Mouse (Mus musculus) brain, embryonic 14.5 days (tissue): ENCODE data around the gene Abcc12. TPM values are rescaled to one million over a fixed set of nuclear protein-coding genes. Genes with fewer than 3 reads are reported as not detected.

Experiments used
- DNase-seq: peaks from one replicate; pipeline ENCODE4 v3.0.0-alpha.2; 2011; ENCODE audit warnings: low read depth
- CTCF ChIP-seq: fragments of 200-500 bp; IDR thresholded peaks from 2 replicates; pipeline ENCODE4 v1.5.1; 2012; ENCODE audit warnings: inconsistent platforms, mild to moderate bottlenecking, moderate library complexity, borderline replicate concordance; ENCODE audit not compliant: insufficient read depth, insufficient read length; ENCODE audit errors: extremely low read depth
- POLR2A ChIP-seq: fragments of 200-500 bp; IDR thresholded peaks from 2 replicates; pipeline ENCODE4 v1.6.1; 2012; ENCODE audit warnings: mild to moderate bottlenecking, inconsistent platforms, borderline replicate concordance; ENCODE audit not compliant: poor library complexity, insufficient read depth, insufficient read length, severe bottlenecking; ENCODE audit errors: extremely low read depth
- polyA plus RNA-seq: library from polyadenylated mRNA; depleted of rRNA; stranded (reverse); fragments of >200 nt; gene quantifications from 2 replicates; pipeline ENCODE4 v1.2.3, GENCODE M21; 2012

Abcc12 gene
- polyA plus RNA-seq, 1 experiment: 0.23 TPM

DNA sequence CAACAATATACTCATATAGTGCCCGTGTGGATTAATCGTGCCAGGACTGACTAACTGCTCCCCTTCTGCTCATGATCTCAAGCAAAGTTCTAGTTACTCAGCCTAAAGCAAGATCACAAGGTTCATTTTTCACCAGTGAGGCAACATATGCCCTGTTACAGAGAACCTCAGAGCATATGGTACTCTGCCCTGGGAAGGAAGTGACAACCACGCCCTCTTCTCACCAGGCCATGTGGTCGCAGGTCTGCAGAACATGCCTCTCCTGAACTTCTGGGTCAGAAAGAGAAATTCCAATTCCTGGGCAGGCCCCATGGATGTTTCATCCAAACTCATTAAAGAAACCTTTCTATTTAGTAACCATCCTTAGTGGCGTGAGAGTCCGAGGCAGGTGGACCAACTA lies 39.6 kb downstream of the Abcc12 start:
- TF ChIP-seq POLR2A: no peak
- TF ChIP-seq CTCF: no peak
- DNase-seq: no peak

DNA sequence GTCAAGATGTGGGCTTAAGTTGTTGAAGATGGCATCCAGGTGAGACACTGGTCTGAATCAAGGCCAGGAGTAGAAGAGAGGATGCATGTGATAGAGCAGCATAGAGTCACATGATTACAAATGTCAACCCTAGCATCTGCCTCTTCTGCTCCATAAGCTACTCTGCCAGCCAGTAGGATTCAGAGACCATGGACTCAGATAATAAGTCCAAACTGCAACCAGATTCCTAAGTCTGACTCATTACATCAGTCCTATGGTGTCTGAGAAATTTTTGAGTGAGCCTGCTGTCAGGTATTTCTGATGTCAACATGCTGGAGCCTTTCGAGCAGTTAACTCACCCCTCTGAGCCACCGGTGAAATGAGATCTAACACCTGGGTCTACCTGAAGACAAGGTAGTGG lies 40.1 kb downstream of the Abcc12 start:
- no peak for DNase-seq
- TF ChIP-seq POLR2A (no peak), CTCF (no peak)

DNA sequence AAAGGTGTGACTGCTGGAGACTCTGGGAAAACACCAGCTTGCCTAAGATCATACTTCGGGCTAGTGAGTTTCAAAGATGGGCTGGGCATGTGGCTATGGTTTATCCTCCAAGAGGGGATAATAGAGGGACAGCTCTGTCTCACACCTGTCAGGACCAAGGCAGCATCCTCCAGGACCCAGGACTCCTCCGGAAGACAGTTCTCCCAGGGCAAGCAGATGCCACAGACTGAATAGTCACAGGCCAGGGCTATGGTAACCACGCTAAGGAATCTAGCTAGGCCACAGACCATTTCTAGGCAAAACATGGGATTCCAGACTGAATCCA lies 43.9 kb downstream of the Abcc12 start:
- TF ChIP-seq POLR2A (no peak), CTCF (no peak)

DNA sequence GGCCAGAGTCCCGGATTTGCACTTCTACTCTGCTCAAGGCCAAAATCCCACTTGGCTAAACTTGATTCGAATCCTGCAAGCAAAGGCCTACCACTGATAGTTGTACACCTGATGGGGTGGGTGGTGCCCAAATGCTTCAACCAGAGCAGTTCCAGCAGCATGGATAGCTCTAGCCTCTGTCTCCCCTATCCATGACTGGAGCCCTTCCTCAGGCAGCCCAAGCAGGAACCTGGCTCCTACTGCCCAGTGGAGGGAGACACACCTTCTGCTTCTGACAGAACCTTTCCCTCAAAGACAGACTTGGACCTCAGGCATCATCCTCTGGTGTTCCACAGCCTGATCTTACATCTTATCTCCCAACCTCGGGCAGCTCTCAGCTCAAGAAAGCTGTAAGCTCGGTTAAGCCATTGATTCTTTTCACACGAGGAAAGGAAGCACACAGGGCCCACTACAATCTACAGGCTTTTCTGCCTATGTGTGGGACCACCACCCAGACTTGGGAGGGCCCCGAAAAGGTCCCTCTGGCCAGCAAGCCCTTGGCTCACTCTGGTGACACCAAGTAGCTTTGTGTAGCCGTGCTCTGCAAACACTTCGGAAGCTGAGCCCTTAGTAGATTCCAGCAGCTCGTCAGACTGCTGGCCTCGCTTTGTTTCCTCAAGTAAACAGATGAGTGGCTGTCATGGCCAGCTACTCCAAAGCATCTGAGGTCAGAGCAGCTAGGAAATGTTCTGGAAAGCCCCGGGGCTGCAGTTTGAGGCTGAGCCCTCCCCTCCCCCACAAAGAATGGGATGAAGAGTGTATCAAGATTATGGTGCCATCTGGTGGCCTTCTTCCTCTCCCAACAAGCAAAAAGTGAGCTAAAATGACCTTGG lies 44.5 kb downstream of the Abcc12 start:
- TF ChIP-seq CTCF: peak; percentile 64; the same call in 1 of the 2 replicates
- no peak for TF ChIP-seq POLR2A
- peak; percentile 95 for DNase-seq

More for the DNA sequence above, 43.9 kb downstream of the Abcc12 start:
- no peak for DNase-seq

DNA sequence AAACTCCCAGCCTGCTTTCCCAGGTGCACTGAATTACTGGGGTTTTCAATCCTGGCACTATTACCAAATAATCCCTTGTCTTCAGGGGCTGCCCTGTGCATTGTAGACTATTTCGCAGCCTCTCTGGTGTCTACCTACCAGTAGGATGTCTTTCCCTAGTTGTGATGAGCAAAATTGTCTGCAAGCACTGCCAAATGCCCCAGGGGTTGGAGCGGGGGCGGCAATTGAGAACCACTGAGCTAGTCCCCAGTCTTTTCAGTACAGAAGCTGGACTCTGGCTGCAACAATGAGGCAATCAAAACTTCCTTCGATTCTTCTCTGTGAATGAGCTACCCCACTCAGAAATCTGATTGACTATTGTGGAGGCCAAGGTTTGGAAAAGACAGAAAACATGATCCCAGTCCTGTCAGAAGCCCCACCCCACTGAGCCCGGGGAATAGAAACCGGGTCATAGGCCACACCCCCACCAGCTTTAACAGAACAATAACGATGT lies 45.4 kb downstream of the Abcc12 start:
- TF ChIP-seq POLR2A (no peak), CTCF (no peak)
- DNase-seq: no peak

DNA sequence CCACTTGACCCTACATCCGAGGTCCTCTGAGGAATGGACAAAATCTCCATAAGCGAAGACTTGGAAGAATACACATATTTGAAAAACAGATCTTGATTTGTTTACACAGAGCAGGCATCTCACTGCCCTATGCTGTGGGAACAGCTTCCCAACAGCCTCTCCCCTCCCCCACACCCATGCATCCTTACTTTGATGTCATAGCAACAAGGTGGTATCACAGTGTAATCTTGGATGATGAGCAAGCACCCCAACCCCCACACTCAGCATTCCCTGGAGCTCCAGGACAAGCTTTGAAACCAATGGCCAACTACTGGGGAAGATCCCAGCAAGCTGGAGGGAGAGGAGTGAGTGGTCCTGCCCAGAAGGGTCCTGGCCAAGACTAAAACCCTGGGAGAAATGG lies 50.8 kb downstream of the Abcc12 start:
- DNase-seq: no peak
- TF ChIP-seq CTCF: no peak
- no peak for TF ChIP-seq POLR2A

DNA sequence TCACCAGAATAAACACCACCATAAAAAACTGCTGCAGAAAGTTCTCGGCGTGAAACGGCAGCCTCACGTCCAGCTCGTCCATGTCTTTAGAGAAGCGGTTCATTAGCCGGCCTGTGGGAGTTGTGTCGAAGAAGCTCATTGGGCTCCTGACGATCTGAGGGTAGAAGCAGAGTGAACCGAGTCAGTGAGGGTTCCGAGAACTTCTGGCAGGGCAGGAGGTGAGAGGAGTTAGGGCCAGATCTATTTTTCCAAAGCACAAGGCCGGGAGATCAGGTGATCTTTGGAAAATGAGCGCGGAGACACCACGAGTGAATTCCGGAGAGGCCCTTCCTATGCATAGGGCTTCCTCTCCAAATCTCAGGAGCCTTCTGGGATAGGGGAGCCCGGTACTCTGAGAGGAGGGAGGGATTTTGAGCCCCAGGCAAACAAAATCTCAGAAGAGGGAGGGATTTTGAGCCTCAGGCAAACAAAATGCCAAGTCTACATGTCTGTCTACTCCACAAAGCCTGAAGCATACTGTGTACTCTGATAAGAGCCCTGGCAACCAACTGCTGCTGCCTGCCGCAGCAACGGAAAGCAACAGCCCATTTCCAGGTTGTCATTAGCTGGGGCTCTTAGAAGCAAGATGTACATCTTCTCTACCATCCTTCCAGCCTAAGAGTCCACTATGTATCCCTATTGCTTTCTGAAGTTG lies 53.0 kb downstream of the Abcc12 start:
- TF ChIP-seq POLR2A: no peak
- no peak for TF ChIP-seq CTCF
- no peak for DNase-seq

DNA sequence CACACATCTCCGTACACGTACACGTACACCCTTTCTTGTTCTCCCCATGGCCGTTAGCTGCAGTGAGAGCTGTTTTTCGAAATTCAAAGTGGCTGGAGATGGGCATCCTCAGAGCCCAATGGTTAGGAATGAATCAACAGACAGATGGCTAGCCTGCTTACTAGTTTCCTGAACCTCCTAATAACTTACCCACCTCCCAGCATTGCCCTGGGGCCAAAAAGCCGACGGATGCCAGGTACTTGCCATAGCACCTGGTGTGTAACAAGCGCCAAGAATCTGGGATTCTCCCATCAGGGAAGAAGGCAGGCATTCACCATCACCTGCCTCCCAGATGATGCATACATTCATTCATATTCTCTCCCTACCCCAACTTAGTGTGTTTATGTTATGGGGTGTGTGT lies 53.7 kb downstream of the Abcc12 start:
- DNase-seq: no peak
- no peak for TF ChIP-seq POLR2A
- TF ChIP-seq CTCF: no peak

DNA sequence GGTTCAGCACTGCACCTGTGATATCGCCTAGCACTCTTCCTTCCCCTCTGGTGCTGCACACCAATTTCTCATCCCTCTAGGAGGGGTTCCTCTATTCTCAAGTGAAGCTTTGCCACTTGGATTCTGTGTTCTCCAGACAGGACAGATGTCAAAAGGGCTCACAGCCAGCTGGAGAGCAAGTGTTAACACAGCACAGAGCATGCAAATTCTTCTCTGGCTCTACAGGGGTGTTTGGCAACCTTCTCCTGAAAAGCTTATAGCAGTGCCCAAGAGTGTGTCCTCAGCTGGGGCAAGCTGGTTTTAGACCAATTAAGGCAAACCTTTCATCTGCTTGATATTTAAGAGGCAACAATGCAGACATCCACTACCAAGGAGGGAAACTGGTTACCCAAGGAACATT lies 66.3 kb downstream of the Abcc12 start:
- TF ChIP-seq CTCF (no peak), POLR2A (no peak)
- DNase-seq: peak; percentile 56

DNA sequence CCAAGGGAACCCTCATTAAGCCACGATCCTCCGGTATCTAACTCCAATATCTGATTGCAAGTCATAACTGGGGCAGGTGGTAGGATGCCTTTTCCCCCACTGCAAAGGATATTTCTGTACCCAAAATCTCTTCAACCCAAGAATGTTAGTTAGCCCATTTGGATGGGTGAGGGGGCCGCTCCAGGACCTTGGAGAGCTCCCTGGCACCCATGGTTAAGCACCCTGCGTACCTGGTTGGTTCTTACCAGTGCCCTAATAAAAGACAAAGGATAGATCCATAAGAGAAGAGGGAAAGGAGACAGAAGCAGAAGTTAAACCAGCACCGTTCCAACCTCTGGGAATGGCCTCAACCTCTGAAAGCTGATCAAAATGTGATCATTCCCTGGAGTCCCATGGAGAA lies 67.6 kb downstream of the Abcc12 start:
- TF ChIP-seq CTCF (no peak), POLR2A (no peak)
- no peak for DNase-seq

DNA sequence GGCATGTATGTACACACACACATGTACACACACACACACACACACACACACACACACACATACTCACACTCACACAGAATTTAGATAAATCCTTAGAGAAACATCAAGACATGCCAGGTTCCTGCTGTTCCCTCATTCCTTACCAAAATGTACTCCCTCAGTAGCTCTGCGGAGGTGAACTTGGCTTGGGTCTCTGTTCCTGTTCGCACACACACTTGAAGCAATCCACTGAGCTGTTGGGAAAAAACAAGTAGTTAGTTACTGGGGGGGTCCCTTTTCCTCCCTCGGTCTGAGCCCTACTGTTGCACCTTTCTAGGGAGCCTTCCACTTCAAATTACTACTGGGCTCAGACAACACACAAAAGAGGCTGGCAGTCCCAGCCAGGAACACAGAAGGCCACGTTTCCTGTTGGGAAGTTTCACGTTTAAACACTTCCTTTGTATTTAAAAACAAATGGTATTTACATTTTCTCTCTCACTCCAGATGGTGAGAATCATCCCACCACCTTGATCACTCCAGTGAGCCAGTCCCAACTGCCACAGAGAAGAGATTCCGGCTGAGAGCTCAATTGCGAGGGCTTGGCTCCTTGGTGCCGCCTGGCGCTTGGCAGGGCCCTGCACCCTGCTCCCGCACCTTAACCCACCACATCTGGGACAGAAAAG lies 68.2 kb downstream of the Abcc12 start:
- no peak for TF ChIP-seq POLR2A
- TF ChIP-seq CTCF: no peak
- no peak for DNase-seq
